Mouse (Mus musculus) thymus, adult 2 months (tissue): Measurements from ENCODE around the gene Usp37.

Experiments used
- CTCF ChIP-seq: fragments of 200-500 bp; IDR thresholded peaks from 2 replicates; pipeline ENCODE4 v1.5.1; 2012; ENCODE audit warnings: mild to moderate bottlenecking, control low read depth, low read length, moderate library complexity, borderline replicate concordance; ENCODE audit not compliant: control insufficient read depth, poor library complexity, insufficient read depth; ENCODE audit errors: extremely low read depth
- POLR2A ChIP-seq: fragments of 200-500 bp; IDR thresholded peaks from 2 replicates; pipeline ENCODE4 v1.6.1; 2012; ENCODE audit warnings: mild to moderate bottlenecking, low read length, control low read depth, moderate library complexity; ENCODE audit not compliant: control insufficient read depth, poor library complexity, insufficient read depth; ENCODE audit errors: extremely low read depth

DNA sequence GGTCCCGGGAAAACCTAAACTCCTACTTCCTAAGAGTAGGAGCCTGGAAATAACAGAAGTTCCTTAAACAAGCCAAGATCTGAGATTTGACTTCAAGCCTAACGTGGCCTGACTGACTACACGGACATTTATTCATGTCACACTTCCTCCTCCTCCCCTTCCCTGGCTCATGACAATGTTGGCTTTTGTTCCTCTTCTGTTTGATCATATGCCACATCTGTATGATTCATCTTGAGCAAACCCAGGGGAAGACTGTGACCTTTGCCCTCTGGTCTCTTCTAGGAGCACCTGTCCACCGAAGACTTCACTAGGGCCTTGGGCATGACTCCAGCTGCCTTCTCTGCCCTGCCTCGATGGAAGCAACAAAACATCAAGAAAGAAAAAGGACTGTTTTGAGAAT lies 109.5 kb downstream of the Usp37 start:
- no peak for TF ChIP-seq CTCF
- TF ChIP-seq POLR2A: no peak
